Comparison of ENCODE assay signal across 20 mouse cellular contexts in the genomic region with DNA sequence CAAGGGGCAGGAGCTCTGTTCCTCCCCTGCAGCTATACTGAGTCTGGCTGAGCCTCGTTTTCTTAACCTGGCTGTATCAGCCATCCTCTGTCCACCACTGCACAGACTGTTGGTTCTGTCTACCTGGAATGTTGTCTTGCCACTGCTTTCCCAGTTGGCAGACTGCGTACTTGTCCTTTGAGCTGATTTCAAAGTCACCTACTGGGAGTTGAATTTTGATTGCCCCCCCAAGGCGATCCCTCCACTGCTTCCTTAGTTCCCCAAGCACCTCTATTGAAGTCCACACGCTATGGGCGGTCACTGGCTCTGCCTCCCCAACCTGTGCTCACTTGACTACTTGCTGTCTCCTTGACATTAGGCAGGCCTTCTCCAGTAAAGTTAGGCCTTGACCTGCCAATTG. TPM values are rescaled to one million over a fixed set of nuclear protein-coding genes. Genes with fewer than 3 reads are reported as not detected.
DNase-seq lines count a peak whose midpoint lies in the region; ATAC-seq and TF ChIP-seq lines count a peak whose summit lies in the region.
"Had no signal": no experiment of that assay in that cellular context is flagged by ENCODE, and none has a peak within 500 bp of the region (broad histone marks: within the 10 kb centered on the region; RNA-seq: fewer than 3 reads in every experiment).

No protein-coding gene starts in this region.

- peaks cover 83% of the 10 kb centered on the region for H3K36me3 ChIP-seq in heart, embryonic 10.5 days
- H3K36me3 ChIP-seq in kidney, embryonic 16.5 days (ENCODE audit: insufficient read depth, low read length), result peaks cover 23% of the 10 kb centered on the region
- peaks cover 100% of the 10 kb centered on the region for H3K36me3 ChIP-seq in E14TG2a.4 (ENCODE audit: insufficient read depth, low read length)
- H3K36me3 ChIP-seq in liver, embryonic 13.5 days, result peaks cover 100% of the 10 kb centered on the region

- intact Hi-C loops in heart, postnatal 36 days (cut with DNase I), result no loop called here
- intact Hi-C loops in left cerebral cortex, postnatal 36 days (cut with DNase I), result no loop called here

- no peak for TF ChIP-seq CTCF in E14TG2a.4 (conservative IDR thresholded peaks at IDR 0.05; ENCODE audit: low read length)

- no peak overlapping the region for H3K4me2 ChIP-seq in kidney, embryonic 16.5 days (replicated peaks; ENCODE audit: low read depth, low read length)
- peak overlapping the region; percentile 27 for H3K4me2 ChIP-seq in liver, embryonic 13.5 days
- H3K4me2 ChIP-seq: limb, embryonic 15.5 days had no signal

- H3K9me3 ChIP-seq in heart, embryonic 10.5 days, result no peaks in the 10 kb centered on the region
- H3K9me3 ChIP-seq in kidney, embryonic 16.5 days (ENCODE audit: low read length), result no peaks in the 10 kb centered on the region
- no peaks in the 10 kb centered on the region for H3K9me3 ChIP-seq in E14TG2a.4 (ENCODE audit: low read length)
- no peaks in the 10 kb centered on the region for H3K9me3 ChIP-seq in liver, embryonic 13.5 days (replicated peaks)
- H3K9me3 ChIP-seq: embryonic facial prominence, embryonic 10.5 days; limb, embryonic 15.5 days had no signal

- no peaks in the 10 kb centered on the region for H3K27me3 ChIP-seq in heart, embryonic 10.5 days (ENCODE audit: insufficient read depth, poor library complexity, severe bottlenecking)
- H3K27me3 ChIP-seq in kidney, embryonic 16.5 days (ENCODE audit: insufficient read depth, low read length), result no peaks in the 10 kb centered on the region
- H3K27me3 ChIP-seq in E14TG2a.4 (ENCODE audit: insufficient read depth, low read length), result no peaks in the 10 kb centered on the region
- H3K27me3 ChIP-seq in liver, embryonic 13.5 days, result no peaks in the 10 kb centered on the region
- H3K27me3 ChIP-seq: CH12.LX; limb, embryonic 15.5 days had no signal

- DNase-seq in heart, embryonic 10.5 days (ENCODE audit: low spot score), result no peak
- no peak for DNase-seq in heart, postnatal 36 days
- DNase-seq in kidney, adult 11 months, result peak; percentile 75
- DNase-seq in liver, embryonic 13.5 days, result no peak
- DNase-seq in Muller cell, postnatal 12 days (ENCODE audit: inconsistent ontology term), result no peak
- no peak for DNase-seq in left cerebral cortex, postnatal 36 days (ENCODE audit: low spot score in 2 of 2)
- DNase-seq: adrenal gland, postnatal 10 days; cerebellum, adult 18-20 months; cerebellum, postnatal 36 days; lung, postnatal 10 days; retina, postnatal 1 day; right cerebral cortex, postnatal 4 days had no signal

- WGBS in heart, embryonic 10.5 days, result 56% methylated on average over 5 of the region's 5 CpGs
- 79% methylated on average over 5 of the region's 5 CpGs for WGBS in kidney, embryonic 16.5 days
- WGBS in liver, embryonic 13.5 days (ENCODE audit: insufficient replicate concordance), result 90% methylated on average over 5 of the region's 5 CpGs

- H3K4me1 ChIP-seq in heart, embryonic 10.5 days, result peaks cover 97% of the 10 kb centered on the region
- H3K4me1 ChIP-seq in kidney, embryonic 16.5 days (ENCODE audit: insufficient read depth, low read length), result peaks cover 26% of the 10 kb centered on the region
- H3K4me1 ChIP-seq in E14TG2a.4 (replicated peaks; ENCODE audit: low read depth, low read length), result peaks cover 100% of the 10 kb centered on the region
- H3K4me1 ChIP-seq in liver, embryonic 13.5 days (replicated peaks), result peaks cover 100% of the 10 kb centered on the region

- ATAC-seq in kidney, embryonic 16.5 days (ENCODE audit: low FRiP score, low TSS enrichment), result no peak
- ATAC-seq in liver, embryonic 13.5 days (ENCODE audit: low read depth), result no peak
- ATAC-seq: forebrain, embryonic 16.5 days; hindbrain, embryonic 16.5 days; midbrain, embryonic 16.5 days had no signal

- no peak overlapping the region for H3K4me3 ChIP-seq in heart, embryonic 10.5 days
- no peak overlapping the region for H3K4me3 ChIP-seq in kidney, embryonic 16.5 days (ENCODE audit: low read length)
- H3K4me3 ChIP-seq in E14TG2a.4 (replicated peaks; ENCODE audit: low read length), result peak overlapping the region; percentile 97
- no peak overlapping the region for H3K4me3 ChIP-seq in liver, embryonic 13.5 days (replicated peaks)
- H3K4me3 ChIP-seq: embryonic facial prominence, embryonic 10.5 days; limb, embryonic 15.5 days had no signal

- peak overlapping the region; percentile 49 for H3K27ac ChIP-seq in heart, embryonic 10.5 days
- H3K27ac ChIP-seq in kidney, embryonic 16.5 days (ENCODE audit: low read length), result no peak overlapping the region
- H3K27ac ChIP-seq in liver, embryonic 13.5 days, result peak overlapping the region; percentile 50; the same call in 1 of the 2 replicates
- H3K27ac ChIP-seq: embryonic facial prominence, embryonic 10.5 days; limb, embryonic 15.5 days had no signal

- no peak overlapping the region for H3K9ac ChIP-seq in kidney, embryonic 16.5 days (replicated peaks; ENCODE audit: low read length)
- peak overlapping the region; percentile 37 for H3K9ac ChIP-seq in liver, embryonic 13.5 days
- H3K9ac ChIP-seq: limb, embryonic 15.5 days had no signal

RNA-seq across cellular contexts. Expression of a gene that starts 9.1 kb away (rescaled TPM):
- polyA plus RNA-seq in heart, embryonic 10.5 days (2016; fragmentation: Nextera tagmentation; extraction: Ambion mirVana), result 549 and 607 TPM in 2 replicates
- total RNA-seq in heart, postnatal 36 days (2021), result 10 to 100 TPM in 1 of 2 experiments, 1 to 10 TPM in 1; 9.5 to 12.7 TPM
- polyA plus RNA-seq in kidney, embryonic 16.5 days (2015; fragmentation: Nextera tagmentation; extraction: Ambion mirVana), result 98.6 and 98.8 TPM in 2 replicates
- polyA plus RNA-seq in liver, embryonic 13.5 days (2015; fragmentation: Nextera tagmentation; extraction: Ambion mirVana), result 272 and 303 TPM in 2 replicates
- total RNA-seq in left cerebral cortex, postnatal 36 days (2021), result 100 to 1,000 TPM; 107 to 126 TPM

RNA-seq across cellular contexts. Expression of a gene that starts 56.4 kb away (rescaled TPM):
- polyA plus RNA-seq in heart, embryonic 10.5 days (2016; fragmentation: Nextera tagmentation; extraction: Ambion mirVana), result 8.1 and 10.0 TPM in 2 replicates
- 10 to 100 TPM; 20.0 to 21.5 TPM for total RNA-seq in heart, postnatal 36 days (2021)
- polyA plus RNA-seq in kidney, embryonic 16.5 days (2015; fragmentation: Nextera tagmentation; extraction: Ambion mirVana), result 9.5 and 9.8 TPM in 2 replicates
- polyA plus RNA-seq in liver, embryonic 13.5 days (2015; fragmentation: Nextera tagmentation; extraction: Ambion mirVana), result 2.8 and 2.9 TPM in 2 replicates
- 1 to 10 TPM; 6.9 to 8.6 TPM for total RNA-seq in left cerebral cortex, postnatal 36 days (2021)
